Mouse (Mus musculus): ENCODE data around the gene Npr3. TPM values are rescaled to one million over a fixed set of nuclear protein-coding genes. Genes with fewer than 3 reads are reported as not detected.

The Npr3 gene
- polyA plus RNA-seq (2015; fragmentation: Illumina TruSeq; extraction: RNeasy Lipid Tissue Mini Kit (QIAGEN cat#74804); ENCODE audit: low read depth, low replicate concordance) = 4.0 TPM

GRCm38 (mm10) chr15:11906571-11907531 is at the start of gene Npr3:
Gene Npr3 (minus strand): TSS chr15:11907287.

Other genes with a start within 250 kb of the Npr3 start
- gene Sub1, start 89.7 kb upstream of the Npr3 start, polyA plus RNA-seq (2015; fragmentation: Illumina TruSeq; extraction: RNeasy Lipid Tissue Mini Kit (QIAGEN cat#74804); ENCODE audit: low read depth, low replicate concordance) = 392 TPM
- gene Zfr, start 210.5 kb upstream of the Npr3 start, polyA plus RNA-seq (2015; fragmentation: Illumina TruSeq; extraction: RNeasy Lipid Tissue Mini Kit (QIAGEN cat#74804); ENCODE audit: low read depth, low replicate concordance) = 235 TPM

Data from brain, adult 10 weeks (tissue).